Mouse (Mus musculus): ENCODE results near the gene Defb45. TPM values are rescaled to one million over a fixed set of nuclear protein-coding genes. Genes with fewer than 3 reads are reported as not detected.

The Defb45 gene
- not detected for polyA plus RNA-seq (2014; fragmentation: Illumina TruSeq; extraction: RNeasy Lipid Tissue Mini Kit (QIAGEN cat#74804); ENCODE audit: low read depth, low replicate concordance)

DNA sequence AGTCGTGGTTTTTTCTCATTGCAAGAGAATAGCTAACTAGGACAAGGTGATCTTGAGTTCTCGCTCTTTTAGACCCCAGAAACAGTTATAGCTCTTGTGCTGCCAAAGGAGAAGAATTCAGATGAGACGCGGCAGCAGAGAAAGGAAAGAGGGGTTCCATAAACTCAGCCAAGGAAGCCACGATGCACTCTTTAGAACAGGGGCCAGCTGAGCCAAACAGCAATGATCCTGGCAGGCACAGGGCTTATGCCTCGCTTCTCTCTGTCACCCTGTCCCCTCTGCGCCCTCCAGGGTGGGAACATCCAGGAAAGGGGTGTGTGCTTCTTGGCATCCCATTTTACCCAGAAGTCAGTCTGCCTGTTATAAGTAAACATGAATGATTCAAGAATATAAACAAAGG, at the start of gene Defb45:
Defb45 (minus strand) TSS at position 101 of the 400 bp plus-strand sequence.

GRCm38 (mm10) chr2:152626774-152627591, 27.8 kb upstream of the Defb45 start, which contains the start of gene Rem1:
Rem1 (plus strand) TSS chr2:152626951.

GRCm38 (mm10) chr2:152622953-152623352, 23.8 kb upstream of the Defb45 start, which contains the start of gene Defb25:
Defb25 (minus strand) TSS chr2:152623053.

GRCm38 (mm10) chr2:152604057-152604456, 4.9 kb upstream of the Defb45 start, which contains the start of gene Defb36:
Defb36 (plus strand) TSS chr2:152604327.

DNA sequence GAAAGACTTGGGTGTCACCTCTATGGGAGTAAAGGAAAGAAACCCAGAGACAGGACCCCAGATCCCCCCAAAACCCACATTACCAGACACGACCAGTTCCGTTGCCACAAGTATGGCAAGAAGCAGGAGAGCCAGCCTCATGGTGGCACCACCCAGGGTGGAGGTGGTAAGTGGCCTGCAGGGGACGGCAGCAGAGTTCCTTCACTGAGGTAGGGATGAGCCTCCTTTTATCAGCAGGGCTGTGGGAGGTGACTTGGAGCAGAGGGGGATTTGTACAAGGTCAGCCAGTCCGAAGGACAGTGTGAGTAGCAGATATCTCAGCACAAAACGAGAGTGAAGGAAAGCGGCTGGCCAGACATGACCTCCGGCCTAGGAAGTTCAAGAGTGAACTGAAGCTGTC, 19.1 kb downstream of the Defb45 start, which contains the start of gene Defb19:
Defb19 (minus strand) TSS at position 206 of the 400 bp plus-strand sequence.

GRCm38 (mm10) chr2:152572114-152572794, 26.9 kb downstream of the Defb45 start, which contains the start of gene Defb21:
Defb21 (plus strand) TSS chr2:152572744.

DNA sequence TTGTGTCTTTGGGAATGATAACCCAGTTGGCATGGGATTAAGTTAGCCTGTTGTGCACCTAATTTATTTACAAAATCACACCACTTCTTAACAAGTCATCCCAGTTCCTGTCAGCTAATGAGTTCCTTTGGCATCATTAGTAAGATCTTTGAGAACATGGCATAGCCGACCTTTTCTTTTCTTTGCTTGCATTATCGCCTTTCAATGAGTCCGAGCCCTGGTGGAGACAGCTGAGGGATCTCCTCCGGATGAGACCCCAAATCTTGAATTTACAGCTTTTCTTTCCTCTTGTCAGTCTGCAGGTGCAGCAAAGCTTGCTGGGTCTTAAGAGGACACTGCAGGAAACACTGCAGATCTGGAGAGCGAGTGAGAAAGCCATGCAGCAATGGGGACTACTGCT, 30.2 kb downstream of the Defb45 start, which contains the start of gene Gm17416:
Gm17416 (plus strand) TSS at position 301 of the 400 bp plus-strand sequence.

Other genes with a start within 250 kb of the Defb45 start
- not detected for gene Nrsn2, start 222.8 kb downstream of the Defb45 start, polyA plus RNA-seq (2014; fragmentation: Illumina TruSeq; extraction: RNeasy Lipid Tissue Mini Kit (QIAGEN cat#74804); ENCODE audit: low read depth, low replicate concordance)
- 5.4 TPM for gene Sox12, start 201.3 kb downstream of the Defb45 start, polyA plus RNA-seq (2014; fragmentation: Illumina TruSeq; extraction: RNeasy Lipid Tissue Mini Kit (QIAGEN cat#74804); ENCODE audit: low read depth, low replicate concordance)
- 4.6 TPM for gene Zcchc3, start 184.4 kb downstream of the Defb45 start, polyA plus RNA-seq (2014; fragmentation: Illumina TruSeq; extraction: RNeasy Lipid Tissue Mini Kit (QIAGEN cat#74804); ENCODE audit: low read depth, low replicate concordance)
- gene 6820408C15Rik, start 183.8 kb downstream of the Defb45 start, polyA plus RNA-seq (2014; fragmentation: Illumina TruSeq; extraction: RNeasy Lipid Tissue Mini Kit (QIAGEN cat#74804); ENCODE audit: low read depth, low replicate concordance): 4.6 TPM
- not detected for gene Defb23, start 134.8 kb downstream of the Defb45 start, polyA plus RNA-seq (2014; fragmentation: Illumina TruSeq; extraction: RNeasy Lipid Tissue Mini Kit (QIAGEN cat#74804); ENCODE audit: low read depth, low replicate concordance)
- gene Defb20, start 122.3 kb downstream of the Defb45 start, polyA plus RNA-seq (2014; fragmentation: Illumina TruSeq; extraction: RNeasy Lipid Tissue Mini Kit (QIAGEN cat#74804); ENCODE audit: low read depth, low replicate concordance): not detected
- gene Defb22, start 109.3 kb downstream of the Defb45 start, polyA plus RNA-seq (2014; fragmentation: Illumina TruSeq; extraction: RNeasy Lipid Tissue Mini Kit (QIAGEN cat#74804); ENCODE audit: low read depth, low replicate concordance): not detected
- gene Defb26, start 87.7 kb downstream of the Defb45 start, polyA plus RNA-seq (2014; fragmentation: Illumina TruSeq; extraction: RNeasy Lipid Tissue Mini Kit (QIAGEN cat#74804); ENCODE audit: low read depth, low replicate concordance): not detected
- not detected for gene Defb28, start 81.1 kb downstream of the Defb45 start, polyA plus RNA-seq (2014; fragmentation: Illumina TruSeq; extraction: RNeasy Lipid Tissue Mini Kit (QIAGEN cat#74804); ENCODE audit: low read depth, low replicate concordance)
- not detected for gene Defb29, start 59.3 kb downstream of the Defb45 start, polyA plus RNA-seq (2014; fragmentation: Illumina TruSeq; extraction: RNeasy Lipid Tissue Mini Kit (QIAGEN cat#74804); ENCODE audit: low read depth, low replicate concordance)
- gene Gm17416, start 30.1 kb downstream of the Defb45 start, polyA plus RNA-seq (2014; fragmentation: Illumina TruSeq; extraction: RNeasy Lipid Tissue Mini Kit (QIAGEN cat#74804); ENCODE audit: low read depth, low replicate concordance): not detected
- gene Defb21, start 26.7 kb downstream of the Defb45 start, polyA plus RNA-seq (2014; fragmentation: Illumina TruSeq; extraction: RNeasy Lipid Tissue Mini Kit (QIAGEN cat#74804); ENCODE audit: low read depth, low replicate concordance): not detected
- not detected for gene Defb19, start 19.1 kb downstream of the Defb45 start, polyA plus RNA-seq (2014; fragmentation: Illumina TruSeq; extraction: RNeasy Lipid Tissue Mini Kit (QIAGEN cat#74804); ENCODE audit: low read depth, low replicate concordance)
- not detected for gene Defb36, start 4.9 kb upstream of the Defb45 start, polyA plus RNA-seq (2014; fragmentation: Illumina TruSeq; extraction: RNeasy Lipid Tissue Mini Kit (QIAGEN cat#74804); ENCODE audit: low read depth, low replicate concordance)
- not detected for gene Defb25, start 23.7 kb upstream of the Defb45 start, polyA plus RNA-seq (2014; fragmentation: Illumina TruSeq; extraction: RNeasy Lipid Tissue Mini Kit (QIAGEN cat#74804); ENCODE audit: low read depth, low replicate concordance)
- 7.0 TPM for gene Rem1, start 27.6 kb upstream of the Defb45 start, polyA plus RNA-seq (2014; fragmentation: Illumina TruSeq; extraction: RNeasy Lipid Tissue Mini Kit (QIAGEN cat#74804); ENCODE audit: low read depth, low replicate concordance)
- 35.5 TPM for gene H13, start 70.1 kb upstream of the Defb45 start, polyA plus RNA-seq (2014; fragmentation: Illumina TruSeq; extraction: RNeasy Lipid Tissue Mini Kit (QIAGEN cat#74804); ENCODE audit: low read depth, low replicate concordance)
- gene Mcts2, start 87.6 kb upstream of the Defb45 start, polyA plus RNA-seq (2014; fragmentation: Illumina TruSeq; extraction: RNeasy Lipid Tissue Mini Kit (QIAGEN cat#74804); ENCODE audit: low read depth, low replicate concordance): 16.7 TPM
- gene Id1, start 136.9 kb upstream of the Defb45 start, polyA plus RNA-seq (2014; fragmentation: Illumina TruSeq; extraction: RNeasy Lipid Tissue Mini Kit (QIAGEN cat#74804); ENCODE audit: low read depth, low replicate concordance): 95.2 TPM
- 20.2 TPM for gene Cox4i2, start 154.8 kb upstream of the Defb45 start, polyA plus RNA-seq (2014; fragmentation: Illumina TruSeq; extraction: RNeasy Lipid Tissue Mini Kit (QIAGEN cat#74804); ENCODE audit: low read depth, low replicate concordance)
- 36.1 TPM for gene Bcl2l1, start 232.3 kb upstream of the Defb45 start, polyA plus RNA-seq (2014; fragmentation: Illumina TruSeq; extraction: RNeasy Lipid Tissue Mini Kit (QIAGEN cat#74804); ENCODE audit: low read depth, low replicate concordance)
- gene Tpx2, start 248.6 kb upstream of the Defb45 start, polyA plus RNA-seq (2014; fragmentation: Illumina TruSeq; extraction: RNeasy Lipid Tissue Mini Kit (QIAGEN cat#74804); ENCODE audit: low read depth, low replicate concordance): 0.84 TPM